Mouse (Mus musculus): ENCODE data around the gene Csta1. TPM values are rescaled to one million over a fixed set of nuclear protein-coding genes. Genes with fewer than 3 reads are reported as not detected.
"Not testable (repeated sequence)": the region's sequence is repeated elsewhere in the genome, so short reads cannot be mapped to it uniquely, and the experiment has no call there.

The Csta1 gene
- not detected for total RNA-seq (2022)

DNA sequence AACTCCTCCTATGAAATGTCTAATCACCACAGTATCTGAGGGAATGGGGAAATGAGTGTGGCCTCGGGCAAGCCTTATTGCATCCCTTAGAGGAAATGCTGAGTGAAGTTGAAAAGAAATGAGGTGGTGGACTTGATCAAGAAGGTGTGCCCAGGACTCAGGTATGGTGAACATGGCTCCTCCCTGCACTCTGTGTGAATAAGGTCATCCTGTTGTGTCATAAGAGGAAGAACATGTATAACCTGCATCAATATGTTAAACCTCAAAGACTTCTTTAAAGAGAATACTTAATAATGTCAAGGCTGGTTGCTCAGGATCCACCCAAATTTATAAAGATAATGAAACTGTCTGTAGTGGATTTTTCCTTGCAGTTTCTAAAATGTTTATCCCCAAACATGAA, at the start of gene Csta1:
TSS of gene Csta1 (minus strand) at position 101 of the 400 bp plus-strand sequence.
- no peak for DNase-seq

GRCm38 (mm10) chr16:36179910-36180309, 48.9 kb upstream of the Csta1 start:
- DNase-seq, result no peak

DNA sequence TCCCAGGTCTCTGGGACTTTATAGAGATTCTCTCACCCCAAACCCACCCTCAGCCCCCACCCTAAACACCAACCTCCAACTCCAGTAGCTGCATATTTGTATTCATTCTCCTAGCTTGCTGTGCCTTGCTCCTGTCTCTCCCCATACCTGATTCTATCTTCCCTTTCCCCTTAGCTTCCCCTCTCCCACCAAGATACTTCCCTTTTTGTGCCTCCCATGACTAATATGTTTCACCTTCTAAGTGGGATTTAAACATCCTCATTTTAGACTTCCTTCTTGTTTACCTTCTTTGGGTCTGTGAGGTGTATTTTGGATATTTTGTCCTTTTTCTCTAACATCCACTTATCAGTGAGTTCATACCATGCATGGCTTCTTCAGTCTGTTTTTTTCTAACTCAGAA, 45.1 kb upstream of the Csta1 start:
- no peak for DNase-seq

DNA sequence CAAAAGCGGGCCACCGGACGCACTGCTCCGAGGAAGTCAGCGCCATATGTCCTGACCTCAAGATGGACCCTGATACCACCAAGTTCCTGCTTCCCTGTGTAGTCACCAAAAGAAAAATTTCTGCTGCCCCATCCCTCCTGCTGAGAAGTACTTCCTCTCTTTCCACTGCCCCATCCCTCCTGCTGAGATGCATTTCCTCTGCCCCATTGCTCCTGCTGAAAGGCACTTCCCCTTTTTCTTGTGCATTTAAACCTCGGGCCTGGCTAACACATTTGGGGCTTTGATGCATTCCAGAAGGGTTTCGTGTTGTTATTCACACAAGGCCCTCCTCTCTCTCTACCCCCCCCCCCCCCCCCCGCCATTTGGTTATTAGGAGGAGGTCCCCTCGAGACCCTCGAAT, 36.8 kb upstream of the Csta1 start:
- not testable (repeated sequence) for DNase-seq

- no peak for DNase-seq
Measured at GRCm38 (mm10) chr16:36156402-36156975, 25.4 kb upstream of the Csta1 start, which contains the start of gene Stfa2l1. Gene Stfa2l1 (plus strand): TSS chr16:36156811.

DNA sequence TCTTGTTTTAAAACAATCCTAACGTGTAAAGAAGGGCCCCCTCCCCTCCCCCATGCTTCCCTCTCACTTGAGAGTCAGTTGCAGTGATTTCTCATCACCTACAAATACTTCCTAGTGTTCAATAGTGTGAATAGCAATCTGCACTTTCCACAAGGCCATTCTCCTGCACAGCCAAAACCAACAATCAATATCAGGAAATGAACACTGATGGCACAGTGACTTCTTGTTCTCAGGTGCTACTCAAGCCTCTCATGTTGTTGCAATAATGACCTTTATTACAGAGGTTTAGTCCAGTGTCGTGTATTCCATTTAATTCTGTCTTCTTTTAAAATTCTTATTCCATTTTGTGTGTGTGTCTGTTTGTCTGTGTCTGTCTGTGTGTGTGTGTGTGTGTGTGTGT, 7.2 kb upstream of the Csta1 start:
- no peak for DNase-seq

DNA sequence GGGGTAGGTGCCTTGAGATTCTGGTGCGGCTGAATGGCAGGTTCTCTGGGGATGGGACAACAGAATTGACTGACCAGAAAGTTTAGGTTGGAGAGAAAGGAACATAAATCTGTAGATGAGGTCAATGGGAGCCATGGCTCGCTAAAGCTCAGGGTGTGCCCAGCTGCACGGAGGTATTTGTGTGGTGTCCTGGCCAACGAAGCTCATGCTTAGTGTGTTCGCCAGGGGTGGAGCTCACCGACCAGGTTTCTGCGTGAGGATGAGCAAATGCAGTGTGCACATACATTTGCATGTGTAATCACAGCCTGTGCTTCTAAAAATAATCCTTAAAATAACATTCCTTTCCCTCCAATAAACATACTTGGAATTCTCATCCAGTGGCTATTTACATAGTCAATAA, 2.9 kb downstream of the Csta1 start:
- no peak for DNase-seq

GRCm38 (mm10) chr16:36115751-36116150, 15.3 kb downstream of the Csta1 start:
- not testable (repeated sequence) for DNase-seq

DNA sequence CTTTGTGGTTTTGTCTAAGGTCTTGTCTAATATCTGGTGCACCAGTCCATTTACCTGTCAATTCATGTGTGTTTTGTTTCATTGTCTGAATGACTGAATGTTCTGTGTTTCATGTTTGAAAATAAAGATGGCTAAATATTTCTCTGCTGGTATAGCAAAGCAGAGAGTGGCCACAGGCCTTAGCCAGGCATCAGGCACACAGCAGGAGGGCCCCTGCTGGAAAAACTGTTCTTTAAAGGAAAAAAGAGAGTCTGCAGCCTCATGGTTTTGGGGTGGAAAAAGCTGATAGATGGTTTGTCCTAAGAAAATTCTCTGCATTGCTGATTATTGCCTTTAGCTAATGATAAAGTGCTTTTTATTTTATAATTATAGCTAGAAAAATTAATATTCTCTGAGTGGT, 19.6 kb downstream of the Csta1 start:
- DNase-seq, result not testable (repeated sequence)

- no peak for DNase-seq
Measured at GRCm38 (mm10) chr16:36102211-36102610, 28.8 kb downstream of the Csta1 start.

DNA sequence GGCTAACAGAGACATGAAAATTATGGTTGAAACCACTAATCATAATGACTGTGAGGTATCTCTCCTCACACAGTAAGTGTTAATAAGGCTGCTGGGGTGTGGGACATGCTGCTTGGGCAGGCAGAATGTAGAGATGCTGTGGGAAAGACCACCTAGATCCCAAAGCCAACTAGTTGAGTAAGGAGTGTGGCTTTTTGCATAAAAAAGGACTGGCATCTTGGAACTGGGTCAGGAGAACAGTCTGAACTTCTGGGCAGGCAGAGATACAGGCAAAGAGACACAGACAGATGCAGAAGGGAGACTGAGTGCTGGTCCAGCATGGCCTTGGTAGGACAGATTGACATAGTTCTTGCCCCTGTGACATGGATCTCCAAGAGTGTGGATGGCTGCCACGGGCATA, 29.5 kb downstream of the Csta1 start:
- DNase-seq, result no peak

- DNase-seq, result not testable (repeated sequence)
Measured at GRCm38 (mm10) chr16:36097813-36098499, 33.1 kb downstream of the Csta1 start.

DNA sequence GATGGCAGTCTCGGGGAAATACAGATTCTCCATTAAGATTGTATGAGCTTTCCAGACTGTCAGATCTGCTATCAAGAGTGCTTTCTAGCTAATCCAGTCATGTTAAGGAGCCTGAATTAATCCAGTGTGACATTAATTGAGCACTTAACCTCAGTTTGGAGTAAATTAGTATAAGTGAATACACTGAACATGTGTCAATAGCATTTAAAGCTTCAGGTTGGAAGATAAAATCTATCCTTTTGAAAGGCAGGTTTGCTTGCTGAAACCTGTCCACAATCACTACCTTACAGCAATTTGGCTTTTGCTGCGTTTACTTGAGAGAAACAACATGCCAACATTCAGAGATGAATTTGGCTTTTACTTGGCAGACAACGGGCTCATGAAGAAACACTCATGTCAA, 37.0 kb downstream of the Csta1 start:
- no peak for DNase-seq

GRCm38 (mm10) chr16:36090785-36091509, 40.1 kb downstream of the Csta1 start:
- DNase-seq, result no peak

DNA sequence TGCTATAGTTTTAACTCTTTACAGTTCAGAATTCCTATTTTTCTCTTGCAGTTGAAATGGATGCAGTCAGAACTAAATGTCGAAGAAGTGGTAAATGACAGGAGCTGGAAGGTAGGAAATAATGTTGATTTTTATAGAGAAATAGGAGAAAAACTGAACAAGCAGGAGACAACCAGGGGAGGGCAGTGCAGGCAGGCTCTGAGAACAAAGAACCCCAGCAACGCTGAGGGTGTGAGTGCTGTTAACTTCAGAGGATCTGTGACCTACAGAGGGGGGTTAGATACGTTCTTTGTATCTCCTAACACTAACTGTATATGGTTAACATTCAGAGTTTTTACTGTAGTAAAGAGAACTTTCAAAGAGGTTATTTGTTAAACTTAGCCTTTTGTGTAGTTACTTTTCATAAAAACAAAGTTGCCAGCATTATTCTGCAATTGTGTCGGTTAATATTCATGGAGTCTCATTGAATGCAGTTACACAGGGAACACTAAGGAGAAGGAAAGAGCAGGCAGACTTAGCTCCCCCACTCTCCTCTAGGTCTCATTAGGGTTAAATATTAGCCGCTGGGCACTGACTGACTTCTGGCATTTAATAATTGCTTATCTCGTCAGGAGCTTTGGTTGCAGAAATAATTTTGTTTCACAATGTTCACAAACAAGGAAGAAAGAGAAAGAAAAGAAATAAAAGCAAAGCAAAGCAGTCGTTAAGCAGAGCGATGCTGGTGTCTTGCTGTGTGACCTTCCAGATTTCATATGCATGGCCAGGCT, 41.0 kb downstream of the Csta1 start:
- DNase-seq, result no peak

GRCm38 (mm10) chr16:36089065-36089464, 42.0 kb downstream of the Csta1 start:
- no peak for DNase-seq

- DNase-seq, result no peak
Measured at GRCm38 (mm10) chr16:36087846-36088245, 43.2 kb downstream of the Csta1 start.

GRCm38 (mm10) chr16:36079916-36080315, 51.1 kb downstream of the Csta1 start:
- DNase-seq, result peak; percentile 31

DNA sequence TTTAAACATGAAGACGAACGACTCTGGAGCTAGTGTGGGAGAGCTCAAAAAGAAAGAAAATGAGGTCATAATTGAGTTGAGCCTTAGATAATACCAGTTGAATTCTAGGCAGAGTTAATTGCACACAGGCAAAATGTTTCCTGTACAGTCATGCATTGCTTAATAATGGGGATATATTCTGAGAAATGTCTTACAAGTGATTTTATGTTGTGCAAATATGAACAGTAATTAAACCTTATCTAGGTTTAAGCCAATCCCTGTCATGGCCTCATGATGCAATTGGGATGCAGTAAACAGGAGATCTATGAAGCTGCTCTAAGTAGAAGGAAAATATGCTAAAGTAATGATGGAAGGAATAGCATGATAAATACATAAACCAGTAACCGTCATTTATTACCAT, 56.3 kb downstream of the Csta1 start:
- no peak for DNase-seq

- DNase-seq, result no peak
Measured at GRCm38 (mm10) chr16:36072410-36073011, 58.5 kb downstream of the Csta1 start.

DNA sequence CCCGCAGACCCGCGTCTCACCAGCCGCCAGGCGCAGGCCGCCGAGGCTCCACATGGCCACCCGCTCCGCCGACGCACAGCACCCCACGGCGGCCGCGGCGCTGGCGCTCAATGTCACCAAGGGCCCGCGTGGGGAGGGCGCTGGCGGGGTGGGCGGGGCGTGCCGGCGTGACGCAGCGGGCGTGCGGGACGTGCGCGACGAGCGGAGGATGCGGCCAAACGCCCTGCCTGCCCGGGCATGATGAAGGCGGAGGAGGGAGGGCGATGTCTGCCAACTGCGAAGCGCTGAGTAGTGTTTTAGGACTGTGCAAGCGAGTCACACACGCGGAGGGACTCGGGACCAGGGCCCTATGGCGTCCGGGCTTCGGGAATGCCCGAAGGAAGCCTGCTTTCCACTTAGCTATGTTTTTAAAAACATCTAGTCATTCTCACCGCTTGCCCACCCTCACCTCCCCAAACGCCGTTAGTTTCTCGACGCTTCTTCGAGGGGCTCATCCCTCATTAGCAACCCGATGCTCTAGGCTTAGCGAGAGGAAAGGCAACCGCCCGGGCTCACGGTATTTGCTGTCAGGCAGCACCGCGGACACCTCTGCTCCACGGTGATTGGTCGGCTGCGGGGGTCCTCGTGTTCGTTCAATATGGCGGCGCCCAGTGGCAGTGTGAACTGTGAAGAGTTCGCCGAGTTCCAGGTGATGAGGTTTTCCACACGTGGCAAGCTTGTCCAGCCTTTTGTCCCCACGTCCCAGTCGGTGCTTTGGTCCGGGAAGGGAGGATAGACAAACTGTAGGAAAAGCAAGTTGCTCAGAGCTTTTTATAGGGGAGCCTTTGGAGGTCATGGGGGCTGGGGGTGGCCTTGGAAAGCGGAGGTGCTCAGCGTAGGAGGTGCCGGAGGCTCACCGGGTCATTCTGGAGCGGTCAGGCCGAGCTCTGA, 59.3 kb downstream of the Csta1 start, which contains the start of the genes Fam162a and Ccdc58:
TSS of gene Fam162a (minus strand) at position 145 of the 930 bp plus-strand sequence.
TSS of gene Ccdc58 (plus strand) at position 236 of the 930 bp plus-strand sequence.
- DNase-seq, result peak; percentile 89

All from adrenal gland, adult 8-10 months (tissue).